Mouse (Mus musculus) left cerebral cortex, postnatal 10 days (tissue): ENCODE data around the gene Pax1. TPM values are rescaled to one million over a fixed set of nuclear protein-coding genes. Genes with fewer than 3 reads are reported as not detected.

Source experiments
- total RNA-seq, 2 experiments: library from RNA; stranded (reverse); gene quantifications; 2 replicates each; pipeline ENCODE4 v1.2.3; 2021

Pax1 gene
- total RNA-seq, 2 experiments from 2014 or later: not detected

Other genes starting within 250 kb of the Pax1 start
- gene Nkx2-2, start 167.7 kb upstream of the Pax1 start, total RNA-seq: 10 to 100 TPM in 1 of 2 experiments, 1 to 10 TPM in 1; 6.7 to 10.9 TPM